17 mouse cellular contexts compared by ENCODE assay signal in the genomic region with DNA sequence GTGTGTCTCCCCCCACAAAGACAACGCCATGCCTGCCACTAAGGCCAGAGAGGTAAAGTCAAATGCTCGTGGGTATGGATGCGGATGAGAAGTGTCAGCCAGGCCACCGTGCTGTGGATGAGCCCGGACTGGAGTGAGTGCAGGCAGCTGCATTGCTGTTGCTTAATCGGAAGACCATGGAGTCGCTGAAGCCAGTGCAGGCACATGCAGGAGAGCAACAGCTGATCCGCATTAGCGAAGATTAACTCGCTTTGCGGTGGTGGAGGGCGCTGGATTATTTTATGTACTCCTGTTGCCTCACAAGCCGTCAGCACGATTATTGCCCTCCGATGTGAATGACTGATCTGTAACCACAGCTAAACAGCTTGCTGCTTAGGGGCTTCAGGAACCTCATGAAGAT.
A peak's percentile ranks its signal among the peaks of the same experiment; 100 is the strongest.
DNase-seq lines count a peak whose midpoint lies in the region; ATAC-seq and TF ChIP-seq lines count a peak whose summit lies in the region.
"Had no signal": no experiment of that assay in that cellular context is flagged by ENCODE, and none has a peak within 500 bp of the region (broad histone marks: within the 10 kb centered on the region; RNA-seq: fewer than 3 reads in every experiment).

No protein-coding gene starts in this region.

- no peaks in the 10 kb centered on the region for H3K36me3 ChIP-seq in embryonic facial prominence, embryonic 11.5 days (replicated peaks; ENCODE audit: control insufficient read depth, insufficient read depth, low read depth, low read length)
- H3K36me3 ChIP-seq in limb, embryonic 12.5 days, result peaks cover 6% of the 10 kb centered on the region; the same call in 1 of the 2 replicates
- H3K36me3 ChIP-seq in midbrain, postnatal 0 days (ENCODE audit: insufficient read depth, low read length), result no peaks in the 10 kb centered on the region
- H3K36me3 ChIP-seq: heart, embryonic 15.5 days; hindbrain, embryonic 10.5 days; liver, embryonic 13.5 days; neural tube, embryonic 12.5 days had no signal

- TF ChIP-seq CTCF in brain, embryonic 14.5 days (IDR thresholded peaks at IDR 0.05; ENCODE audit: borderline replicate concordance, extremely low read depth, insufficient read depth, insufficient read length), result no peak
- TF ChIP-seq CTCF in midbrain, postnatal 0 days (IDR thresholded peaks at IDR 0.05), result no peak

- WGBS in embryonic facial prominence, embryonic 11.5 days, result 74% methylated on average over 15 of the region's 15 CpGs
- 28% methylated on average over 15 of the region's 15 CpGs for WGBS in limb, embryonic 12.5 days
- 50% methylated on average over 15 of the region's 15 CpGs for WGBS in midbrain, postnatal 0 days

- no peak overlapping the region for H3K27ac ChIP-seq in embryonic facial prominence, embryonic 11.5 days (replicated peaks; ENCODE audit: low read depth, low read length)
- H3K27ac ChIP-seq in limb, embryonic 12.5 days, result no peak overlapping the region
- H3K27ac ChIP-seq in midbrain, postnatal 0 days (ENCODE audit: low read depth, low read length), result no peak overlapping the region
- H3K27ac ChIP-seq: heart, embryonic 15.5 days; hindbrain, embryonic 10.5 days; kidney, postnatal 0 days; liver, embryonic 13.5 days; neural tube, embryonic 12.5 days had no signal

- no peak overlapping the region for H3K9ac ChIP-seq in embryonic facial prominence, embryonic 11.5 days (replicated peaks; ENCODE audit: low read length)
- no peak overlapping the region for H3K9ac ChIP-seq in limb, embryonic 12.5 days (replicated peaks)
- no peak overlapping the region for H3K9ac ChIP-seq in midbrain, postnatal 0 days (replicated peaks; ENCODE audit: low read length, poor library complexity, severe bottlenecking)
- H3K9ac ChIP-seq: heart, embryonic 15.5 days; liver, embryonic 13.5 days; neural tube, embryonic 12.5 days had no signal

- no peaks in the 10 kb centered on the region for H3K27me3 ChIP-seq in embryonic facial prominence, embryonic 11.5 days (ENCODE audit: control insufficient read depth, insufficient read depth, low read length)
- peaks cover 35% of the 10 kb centered on the region for H3K27me3 ChIP-seq in limb, embryonic 12.5 days
- no peaks in the 10 kb centered on the region for H3K27me3 ChIP-seq in midbrain, postnatal 0 days (ENCODE audit: insufficient read depth, low read length)
- H3K27me3 ChIP-seq: liver, embryonic 13.5 days; neural tube, embryonic 12.5 days had no signal

- DNase-seq in brain, embryonic 14.5 days (ENCODE audit: low read depth), result peak; percentile 69
- DNase-seq in embryonic facial prominence, embryonic 11.5 days (ENCODE audit: low spot score), result peak; percentile 64
- no peak for DNase-seq in midbrain, postnatal 0 days (ENCODE audit: low spot score)
- DNase-seq in lung, postnatal 4 days, result no peak
- no peak for DNase-seq in right cerebral cortex, postnatal 36 days (ENCODE audit: low spot score in 2 of 2)
- DNase-seq: cerebellum, adult 11-12 months; liver, embryonic 13.5 days; spleen, adult 18-20 months; thymus, postnatal 36 days had no signal

- no peaks in the 10 kb centered on the region for H3K4me1 ChIP-seq in embryonic facial prominence, embryonic 11.5 days (ENCODE audit: control insufficient read depth, insufficient read depth, low read length)
- peaks cover 56% of the 10 kb centered on the region for H3K4me1 ChIP-seq in limb, embryonic 12.5 days (replicated peaks)
- H3K4me1 ChIP-seq in midbrain, postnatal 0 days (ENCODE audit: insufficient read depth, low read length), result no peaks in the 10 kb centered on the region; the same call in 1 of the 2 replicates
- H3K4me1 ChIP-seq: heart, embryonic 15.5 days; neural tube, embryonic 12.5 days had no signal

- H3K9me3 ChIP-seq in embryonic facial prominence, embryonic 11.5 days (replicated peaks; ENCODE audit: control insufficient read depth, low read length), result no peaks in the 10 kb centered on the region
- no peaks in the 10 kb centered on the region for H3K9me3 ChIP-seq in limb, embryonic 12.5 days
- H3K9me3 ChIP-seq in midbrain, postnatal 0 days (ENCODE audit: low read length), result no peaks in the 10 kb centered on the region
- H3K9me3 ChIP-seq: heart, embryonic 15.5 days; hindbrain, embryonic 10.5 days; liver, embryonic 13.5 days; neural tube, embryonic 12.5 days had no signal

- H3K4me3 ChIP-seq in embryonic facial prominence, embryonic 11.5 days (ENCODE audit: low read depth, low read length), result no peak overlapping the region
- H3K4me3 ChIP-seq in limb, embryonic 12.5 days (replicated peaks), result no peak overlapping the region
- H3K4me3 ChIP-seq in midbrain, postnatal 0 days (ENCODE audit: low read depth, low read length), result no peak overlapping the region
- H3K4me3 ChIP-seq: heart, embryonic 15.5 days; hindbrain, embryonic 10.5 days; liver, embryonic 13.5 days; neural tube, embryonic 12.5 days had no signal

- peak; percentile 73; the same call in 1 of the 2 replicates for ATAC-seq in embryonic facial prominence, embryonic 11.5 days (replicated peaks; ENCODE audit: insufficient number of reproducible peaks, low FRiP score, low TSS enrichment, low read depth)
- ATAC-seq in limb, embryonic 12.5 days (ENCODE audit: insufficient number of reproducible peaks, insufficient read depth, low FRiP score, low TSS enrichment, low read depth), result peak; percentile 10; the same call in 1 of the 2 replicates
- ATAC-seq in midbrain, postnatal 0 days (ENCODE audit: low FRiP score), result no peak
- no peak for ATAC-seq in megakaryocyte progenitor cell, adult 5-6 weeks (replicated peaks; ENCODE audit: poor library complexity)
- ATAC-seq: intestine, embryonic 16.5 days; lung, postnatal 0 days had no signal

- no peak overlapping the region for H3K4me2 ChIP-seq in embryonic facial prominence, embryonic 11.5 days (ENCODE audit: low read depth, low read length)
- peak overlapping the region; percentile 19; the same call in 1 of the 2 replicates for H3K4me2 ChIP-seq in limb, embryonic 12.5 days
- peak overlapping the region; percentile 9; the same call in 1 of the 2 replicates for H3K4me2 ChIP-seq in midbrain, postnatal 0 days (ENCODE audit: low read depth, low read length, poor library complexity, severe bottlenecking)
- H3K4me2 ChIP-seq: heart, embryonic 15.5 days; liver, embryonic 13.5 days; neural tube, embryonic 12.5 days had no signal

- no peak for TF ChIP-seq POLR2A in brain, embryonic 14.5 days (IDR thresholded peaks at IDR 0.05; ENCODE audit: borderline replicate concordance, extremely low read depth, insufficient read depth, insufficient read length, poor library complexity, severe bottlenecking)

Comparison
In these comparisons a context has a peak if more than half of its experiments do, and no peak if none do; other contexts are left out.
1. DNase-seq: peak in brain, embryonic 14.5 days (single experiment) and embryonic facial prominence, embryonic 11.5 days (single experiment); none in midbrain, postnatal 0 days (single experiment), lung, postnatal 4 days (0 of 2) and right cerebral cortex, postnatal 36 days (0 of 2).
2. ATAC-seq: peak in embryonic facial prominence, embryonic 11.5 days (single experiment) and limb, embryonic 12.5 days (single experiment); none in midbrain, postnatal 0 days (single experiment) and megakaryocyte progenitor cell, adult 5-6 weeks (single experiment).